In the genomic region with DNA sequence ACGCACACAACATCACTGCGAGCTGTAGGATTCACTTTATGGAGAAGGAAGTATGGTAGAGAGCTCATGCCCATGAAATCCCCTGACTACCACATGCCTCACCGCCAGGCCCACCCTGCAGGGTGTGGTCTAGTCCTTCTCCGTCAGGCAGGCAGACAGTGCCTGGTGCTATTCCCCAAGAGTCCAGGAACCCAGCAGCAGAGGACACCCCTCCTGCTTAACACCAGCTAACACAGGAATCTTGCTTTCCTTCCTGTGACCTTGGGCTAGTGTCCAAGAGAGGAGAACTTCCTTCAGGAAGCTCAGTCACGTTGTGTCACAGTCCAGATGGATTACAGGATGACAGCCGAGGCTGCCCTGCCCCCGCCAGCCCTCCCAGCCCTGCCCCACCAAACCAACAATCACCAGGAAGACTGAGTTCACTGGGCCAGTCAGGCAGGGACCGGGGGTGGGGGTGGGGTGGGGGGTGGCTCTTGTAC, we compare ENCODE assay signal across 8 mouse cellular contexts. TPM values are rescaled to one million over a fixed set of nuclear protein-coding genes. Genes with fewer than 3 reads are reported as not detected.
DNase-seq lines count a peak whose midpoint lies in the region; ATAC-seq and TF ChIP-seq lines count a peak whose summit lies in the region.

No protein-coding gene starts in this region.

- H3K27ac ChIP-seq in lung, embryonic 15.5 days: peak overlapping the region; percentile 48; the same call in 1 of the 2 replicates
- H3K27ac ChIP-seq in layer of hippocampus, adult 2 months: no peak overlapping the region

- 0 out of 2 replicates have a peak overlapping the region, but pooled peaks have one; percentile 5 for H3K4me2 ChIP-seq in lung, embryonic 15.5 days

- H3K9me3 ChIP-seq in lung, embryonic 15.5 days: no peaks in the 10 kb centered on the region

- intact Hi-C loops in left cerebral cortex, postnatal 36 days (cut with DNase I): no loop called here

- H3K9ac ChIP-seq in lung, embryonic 15.5 days: no peak overlapping the region

- 24% methylated on average over 8 of the region's 8 CpGs for WGBS in lung, embryonic 15.5 days

- DNase-seq in adrenal gland, postnatal 10 days: peak; percentile 74
- DNase-seq in heart, adult 11 months: peak; percentile 99
- DNase-seq in kidney, adult 9 months: peak; percentile 78
- no peak for DNase-seq in layer of hippocampus, adult 2 months (ENCODE audit: low spot score in 2 of 2)
- DNase-seq in left cerebral cortex, postnatal 36 days (ENCODE audit: low spot score in 2 of 2): no peak
- DNase-seq in cerebellum, postnatal 4 days (ENCODE audit: low spot score in 2 of 2): no peak
- no peak for DNase-seq in gastrocnemius, postnatal 10 days

- peak; percentile 91 for ATAC-seq in lung, embryonic 15.5 days (ENCODE audit: borderline replicate concordance, extremely low read depth, low FRiP score, low TSS enrichment)

- no peak overlapping the region for H3K4me3 ChIP-seq in lung, embryonic 15.5 days
- no peak overlapping the region for H3K4me3 ChIP-seq in layer of hippocampus, adult 2 months

- no peaks in the 10 kb centered on the region for H3K27me3 ChIP-seq in lung, embryonic 15.5 days

- no peaks in the 10 kb centered on the region for H3K36me3 ChIP-seq in lung, embryonic 15.5 days

- peaks cover 13% of the 10 kb centered on the region for H3K4me1 ChIP-seq in lung, embryonic 15.5 days

- TF ChIP-seq CTCF in layer of hippocampus, adult 2 months (conservative IDR thresholded peaks at IDR 0.05): no peak

RNA-seq across cellular contexts. Expression of gene Cdc42bpb, which starts 9.2 kb away (rescaled TPM):
- total RNA-seq in adrenal gland, postnatal 10 days (2021): 100 to 1,000 TPM; 103 to 118 TPM
- polyA plus RNA-seq in lung, embryonic 15.5 days (2015; fragmentation: Nextera tagmentation; extraction: Ambion mirVana): 31.8 and 32.2 TPM in 2 replicates
- total RNA-seq in layer of hippocampus, adult 2 months (2021): 100 to 1,000 TPM; 113 to 122 TPM
- 100 to 1,000 TPM; 146 to 152 TPM for total RNA-seq in left cerebral cortex, postnatal 36 days (2021)
- 10 to 100 TPM; 48.3 to 55.8 TPM for total RNA-seq in gastrocnemius, postnatal 10 days (2021)

RNA-seq across cellular contexts. Expression of gene Lbhd2, which starts 19.9 kb away (rescaled TPM):
- total RNA-seq in adrenal gland, postnatal 10 days (2021): under 1 TPM in 1 of 2 experiments, not detected in 1; 0.48 TPM
- polyA plus RNA-seq in lung, embryonic 15.5 days (2015; fragmentation: Nextera tagmentation; extraction: Ambion mirVana): 0.50 and 0.93 TPM in 2 replicates
- 1 to 10 TPM; 1.2 to 1.4 TPM for total RNA-seq in layer of hippocampus, adult 2 months (2021)
- 1 to 10 TPM; 1.2 to 1.9 TPM for total RNA-seq in left cerebral cortex, postnatal 36 days (2021)
- total RNA-seq in gastrocnemius, postnatal 10 days (2021): under 1 TPM in 1 of 2 experiments, not detected in 1; 0.70 TPM

RNA-seq across cellular contexts. Expression of gene Exoc3l4, which starts 30.1 kb away (rescaled TPM):
- 1 to 10 TPM; 5.1 to 6.7 TPM for total RNA-seq in adrenal gland, postnatal 10 days (2021)
- polyA plus RNA-seq in lung, embryonic 15.5 days (2015; fragmentation: Nextera tagmentation; extraction: Ambion mirVana): 11.7 and 13.5 TPM in 2 replicates
- 1 to 10 TPM; 4.5 to 6.3 TPM for total RNA-seq in layer of hippocampus, adult 2 months (2021)
- total RNA-seq in left cerebral cortex, postnatal 36 days (2021): 1 to 10 TPM; 1.1 to 1.4 TPM
- total RNA-seq in gastrocnemius, postnatal 10 days (2021): 10 to 100 TPM; 20.3 to 26.0 TPM

RNA-seq across cellular contexts. Expression of gene Tnfaip2, which starts 55.6 kb away (rescaled TPM):
- 10 to 100 TPM; 15.0 to 18.5 TPM for total RNA-seq in adrenal gland, postnatal 10 days (2021)
- 4.3 and 4.5 TPM in 2 replicates for polyA plus RNA-seq in lung, embryonic 15.5 days (2015; fragmentation: Nextera tagmentation; extraction: Ambion mirVana)
- total RNA-seq in layer of hippocampus, adult 2 months (2021): under 1 TPM; 0.59 to 0.76 TPM
- 1 to 10 TPM in 1 of 2 experiments, under 1 TPM in 1; 0.77 to 1.2 TPM for total RNA-seq in left cerebral cortex, postnatal 36 days (2021)
- total RNA-seq in gastrocnemius, postnatal 10 days (2021): 10 to 100 TPM; 37.0 to 47.7 TPM

Comparison
In these comparisons a context has a peak if more than half of its experiments do, and no peak if none do; other contexts are left out.
1. DNase-seq: peak in adrenal gland, postnatal 10 days (single experiment), heart, adult 11 months (single experiment) and kidney, adult 9 months (single experiment); none in layer of hippocampus, adult 2 months (0 of 2), left cerebral cortex, postnatal 36 days (0 of 2), cerebellum, postnatal 4 days (0 of 2) and gastrocnemius, postnatal 10 days (single experiment).